Mouse (Mus musculus) CD8-positive naive resting alpha-beta T cell, adult 2 months (primary cell): ENCODE results near the gene Ins2.
A peak's percentile ranks its signal among the peaks of the same experiment; 100 is the strongest.

Source experiments
- DNase-seq, 2 experiments: peaks; one replicate each; pipeline ENCODE4 v3.0.0; 2022; ENCODE audit warnings: low read depth in 2 of 2, low spot score in 2 of 2

Gene Ins2

GRCm38 (mm10) chr7:142743281-142743680 is at the start of gene Ins2:
TSS of gene Ins2 (minus strand) at chr7:142743381.
- no peak for DNase-seq

- no peak for DNase-seq
Observed at GRCm38 (mm10) chr7:142792650-142793275, 49.6 kb upstream of the Ins2 start.

GRCm38 (mm10) chr7:142789667-142790066 is 46.5 kb upstream of the Ins2 start:
- DNase-seq: no peak

GRCm38 (mm10) chr7:142737772-142738171 is 5.4 kb downstream of the Ins2 start:
- DNase-seq: peak in 1 of 2 experiments; percentile 8

- DNase-seq: peak; percentile 6 to 37
Observed at GRCm38 (mm10) chr7:142736943-142737490, 6.2 kb downstream of the Ins2 start.

- no peak for DNase-seq
Observed at GRCm38 (mm10) chr7:142725973-142726372, 17.2 kb downstream of the Ins2 start.

- peak in 1 of 2 experiments; percentile 20 for DNase-seq
Observed at GRCm38 (mm10) chr7:142720725-142721124, 22.5 kb downstream of the Ins2 start.

- DNase-seq: peak; percentile 6 to 38
Observed at GRCm38 (mm10) chr7:142714783-142715498, 28.2 kb downstream of the Ins2 start.

- DNase-seq: no peak
Observed at GRCm38 (mm10) chr7:142706873-142707272, 36.3 kb downstream of the Ins2 start.

- DNase-seq: no peak
Observed at GRCm38 (mm10) chr7:142699334-142699860, 43.8 kb downstream of the Ins2 start.

- no peak for DNase-seq
Observed at GRCm38 (mm10) chr7:142678611-142679010, 64.6 kb downstream of the Ins2 start.

- DNase-seq: no peak
Observed at GRCm38 (mm10) chr7:142675644-142676043, 67.5 kb downstream of the Ins2 start.

GRCm38 (mm10) chr7:142675141-142675540 is 68.0 kb downstream of the Ins2 start:
- DNase-seq: no peak

- peak in 1 of 2 experiments; percentile 11 for DNase-seq
Observed at GRCm38 (mm10) chr7:142672120-142672519, 71.1 kb downstream of the Ins2 start.

GRCm38 (mm10) chr7:142671067-142671466 is 72.1 kb downstream of the Ins2 start:
- DNase-seq: no peak

GRCm38 (mm10) chr7:142669751-142670625 is 73.2 kb downstream of the Ins2 start, which contains the start of gene Gm49394:
TSS of gene Gm49394 (minus strand) at chr7:142669942.
- no peak for DNase-seq

- DNase-seq: no peak
Observed at GRCm38 (mm10) chr7:142668328-142668727, 74.9 kb downstream of the Ins2 start.

GRCm38 (mm10) chr7:142667521-142667920 is 75.7 kb downstream of the Ins2 start:
- DNase-seq: no peak

- no peak for DNase-seq
Observed at GRCm38 (mm10) chr7:142666659-142667058, 76.5 kb downstream of the Ins2 start, which contains the start of gene Igf2. TSS of gene Igf2 (minus strand) at chr7:142666816.

GRCm38 (mm10) chr7:142666109-142666508 is 77.1 kb downstream of the Ins2 start:
- DNase-seq: no peak

GRCm38 (mm10) chr7:142665364-142665763 is 77.8 kb downstream of the Ins2 start:
- DNase-seq: no peak
